Comparison of ENCODE assay signal across 9 mouse cellular contexts in genomic region chr11:72926226-72926890, GRCm38 (mm10). TPM values are rescaled to one million over a fixed set of nuclear protein-coding genes. Genes with fewer than 3 reads are reported as not detected.
DNase-seq lines count a peak whose midpoint lies in the region; ATAC-seq and TF ChIP-seq lines count a peak whose summit lies in the region.
"Had no signal": no experiment of that assay in that cellular context is flagged by ENCODE, and none has a peak within 500 bp of the region (broad histone marks: within the 10 kb centered on the region; RNA-seq: fewer than 3 reads in every experiment).

No protein-coding gene starts in this region.

- 54% methylated on average over 13 of the region's 13 CpGs for WGBS in embryonic facial prominence, embryonic 10.5 days
- WGBS in hindbrain, embryonic 12.5 days, result 53% methylated on average over 13 of the region's 13 CpGs
- WGBS in midbrain, embryonic 16.5 days, result 50% methylated on average over 13 of the region's 13 CpGs
- WGBS in thymus, adult 2 months, result 74% methylated on average over 13 of the region's 13 CpGs

- H3K4me3 ChIP-seq in layer of hippocampus, adult 2 months, result no peak overlapping the region
- no peak overlapping the region for H3K4me3 ChIP-seq in embryonic facial prominence, embryonic 10.5 days
- H3K4me3 ChIP-seq in hindbrain, embryonic 12.5 days, result no peak overlapping the region
- no peak overlapping the region for H3K4me3 ChIP-seq in midbrain, embryonic 16.5 days (ENCODE audit: low read depth, low read length)
- H3K4me3 ChIP-seq in thymus, adult 2 months (ENCODE audit: control insufficient read depth, insufficient read depth, low read length), result no peak overlapping the region
- H3K4me3 ChIP-seq: neural tube, embryonic 13.5 days had no signal

- H3K4me1 ChIP-seq in embryonic facial prominence, embryonic 10.5 days, result peaks cover 12% of the 10 kb centered on the region
- peaks cover 7% of the 10 kb centered on the region; the same call in 1 of the 2 replicates for H3K4me1 ChIP-seq in hindbrain, embryonic 12.5 days
- no peaks in the 10 kb centered on the region for H3K4me1 ChIP-seq in midbrain, embryonic 16.5 days (ENCODE audit: control insufficient read depth, insufficient read depth, low read length)
- no peaks in the 10 kb centered on the region for H3K4me1 ChIP-seq in thymus, adult 2 months (replicated peaks; ENCODE audit: control insufficient read depth, insufficient read depth, low read length)
- H3K4me1 ChIP-seq: neural tube, embryonic 13.5 days had no signal

- peak; percentile 54; the same call in 1 of the 2 replicates for ATAC-seq in hindbrain, embryonic 12.5 days (ENCODE audit: low FRiP score)
- ATAC-seq in midbrain, embryonic 16.5 days, result peak; percentile 56; the same call in 1 of the 2 replicates

- H3K9ac ChIP-seq in hindbrain, embryonic 12.5 days, result no peak overlapping the region
- no peak overlapping the region for H3K9ac ChIP-seq in midbrain, embryonic 16.5 days (ENCODE audit: low read depth, low read length)
- H3K9ac ChIP-seq: neural tube, embryonic 13.5 days had no signal

- peak in 1 of 2 experiments; percentile 39 for DNase-seq in layer of hippocampus, adult 2 months (ENCODE audit: low spot score in 2 of 2)
- DNase-seq in layer of hippocampus, adult 9-11 months, result no peak
- peak; percentile 75 for DNase-seq in adrenal gland, postnatal 10 days
- peak; percentile 76 for DNase-seq in embryonic facial prominence, embryonic 10.5 days (ENCODE audit: low spot score)
- peak; percentile 59 for DNase-seq in liver
- DNase-seq in thymus, adult 2 months, result peak; percentile 69

- H3K36me3 ChIP-seq in embryonic facial prominence, embryonic 10.5 days (replicated peaks), result peaks cover 38% of the 10 kb centered on the region
- H3K36me3 ChIP-seq in hindbrain, embryonic 12.5 days, result peaks cover 37% of the 10 kb centered on the region
- peaks cover 24% of the 10 kb centered on the region for H3K36me3 ChIP-seq in midbrain, embryonic 16.5 days (ENCODE audit: control insufficient read depth, insufficient read depth, low read length)
- H3K36me3 ChIP-seq in thymus, adult 2 months (ENCODE audit: control insufficient read depth, insufficient read depth, low read length), result peaks cover 9% of the 10 kb centered on the region

- H3K27me3 ChIP-seq in embryonic facial prominence, embryonic 10.5 days (replicated peaks; ENCODE audit: low read depth, poor library complexity, severe bottlenecking), result no peaks in the 10 kb centered on the region
- no peaks in the 10 kb centered on the region for H3K27me3 ChIP-seq in hindbrain, embryonic 12.5 days
- H3K27me3 ChIP-seq in midbrain, embryonic 16.5 days (ENCODE audit: control insufficient read depth, insufficient read depth, low read depth, low read length), result no peaks in the 10 kb centered on the region
- H3K27me3 ChIP-seq in thymus, adult 2 months (ENCODE audit: control insufficient read depth, insufficient read depth, low read length), result no peaks in the 10 kb centered on the region
- H3K27me3 ChIP-seq: neural tube, embryonic 13.5 days had no signal

- no peak overlapping the region for H3K4me2 ChIP-seq in hindbrain, embryonic 12.5 days (replicated peaks)
- H3K4me2 ChIP-seq in midbrain, embryonic 16.5 days (ENCODE audit: low read length), result no peak overlapping the region
- H3K4me2 ChIP-seq: neural tube, embryonic 13.5 days had no signal

- no peaks in the 10 kb centered on the region for H3K9me3 ChIP-seq in embryonic facial prominence, embryonic 10.5 days
- H3K9me3 ChIP-seq in hindbrain, embryonic 12.5 days (replicated peaks), result no peaks in the 10 kb centered on the region
- no peaks in the 10 kb centered on the region for H3K9me3 ChIP-seq in midbrain, embryonic 16.5 days (replicated peaks; ENCODE audit: control insufficient read depth, low read length, poor library complexity, severe bottlenecking)
- H3K9me3 ChIP-seq: neural tube, embryonic 13.5 days had no signal

- no peak for TF ChIP-seq POLR2A in thymus, adult 2 months (IDR thresholded peaks at IDR 0.05; ENCODE audit: control insufficient read depth, extremely low read depth, insufficient read depth, low read length, poor library complexity)

- TF ChIP-seq CTCF in layer of hippocampus, adult 2 months (conservative IDR thresholded peaks at IDR 0.05), result peak; percentile 98
- peak; percentile 98 for TF ChIP-seq CTCF in thymus, adult 2 months (IDR thresholded peaks at IDR 0.05; ENCODE audit: borderline replicate concordance, control insufficient read depth, extremely low read depth, insufficient read depth, low read length, poor library complexity)

- no peak overlapping the region for H3K27ac ChIP-seq in layer of hippocampus, adult 2 months
- no peak overlapping the region for H3K27ac ChIP-seq in embryonic facial prominence, embryonic 10.5 days (replicated peaks)
- H3K27ac ChIP-seq in hindbrain, embryonic 12.5 days, result no peak overlapping the region
- H3K27ac ChIP-seq in midbrain, embryonic 16.5 days (ENCODE audit: low read length), result no peak overlapping the region
- no peak overlapping the region for H3K27ac ChIP-seq in thymus, adult 2 months (ENCODE audit: control insufficient read depth, insufficient read depth, low read length)
- H3K27ac ChIP-seq: neural tube, embryonic 13.5 days had no signal

RNA-seq across cellular contexts. Expression of gene Atp2a3, which starts 34.6 kb away (rescaled TPM):
- total RNA-seq in layer of hippocampus, adult 2 months (2021), result 1 to 10 TPM; 5.4 to 6.2 TPM
- 10 to 100 TPM; 20.1 to 26.6 TPM for total RNA-seq in adrenal gland, postnatal 10 days (2021)
- polyA plus RNA-seq in embryonic facial prominence, embryonic 10.5 days (2016; fragmentation: Nextera tagmentation; extraction: Ambion mirVana), result 1.3 and 1.4 TPM in 2 replicates
- 2.2 and 2.4 TPM in 2 replicates for polyA plus RNA-seq in hindbrain, embryonic 12.5 days (2016; fragmentation: Nextera tagmentation; extraction: Ambion mirVana)
- 1.2 and 1.7 TPM in 2 replicates for polyA plus RNA-seq in midbrain, embryonic 16.5 days (2015; fragmentation: Nextera tagmentation; extraction: Ambion mirVana)
- 478 and 539 TPM in 2 replicates for polyA plus RNA-seq in thymus, adult 2 months (2012; rRNA removed)

Comparison
In these comparisons a context has a peak if more than half of its experiments do, and no peak if none do; other contexts are left out.
1. RNA of gene Atp2a3, which starts 34.6 kb away (polyA plus RNA-seq): 478 to 539 TPM in thymus, adult 2 months; 2.2 to 2.4 TPM in hindbrain, embryonic 12.5 days, 1.2 to 1.7 TPM in midbrain, embryonic 16.5 days and 1.3 to 1.4 TPM in embryonic facial prominence, embryonic 10.5 days; every median in the first group is over 100 times any median in the second.